Mouse (Mus musculus) limb, embryonic 14.5 days (tissue): Measurements from ENCODE around the gene Gm10134. TPM values are rescaled to one million over a fixed set of nuclear protein-coding genes. Genes with fewer than 3 reads are reported as not detected.
A peak's percentile ranks its signal among the peaks of the same experiment; 100 is the strongest.
"Not testable (repeated sequence)": the region's sequence is repeated elsewhere in the genome, so short reads cannot be mapped to it uniquely, and the experiment has no call there.

Source experiments
- ATAC-seq: fragments of 200-750 bp; cut with Nextera tagmentation; 2 replicates; pipeline ENCODE4 v1.8.0; 2017; ENCODE audit warnings: low read depth, moderate number of reproducible peaks, moderate TSS enrichment; ENCODE audit not compliant: low FRiP score
- DNase-seq: peaks from one replicate; pipeline ENCODE4 v3.0.0-alpha.2; 2015; ENCODE audit warnings: low spot score
- H3K27ac ChIP-seq: fragments of 300-500 bp; sonication (generic); replicated peaks from 2 replicates; pipeline ENCODE4 v1.5.1; 2014; ENCODE audit warnings: low read depth, mild to moderate bottlenecking, low read length, moderate library complexity, mixed read lengths
- H3K27me3 ChIP-seq: fragments of 300-500 bp; sonication (generic); 2 replicates; pipeline ENCODE4 v1.6.1; 2014; ENCODE audit warnings: low read length, mixed read lengths; ENCODE audit not compliant: control insufficient read depth, insufficient read depth
- H3K36me3 ChIP-seq: fragments of 300-500 bp; sonication (generic); 2 replicates; pipeline ENCODE4 v1.6.1; 2014; ENCODE audit warnings: mild to moderate bottlenecking, low read length, moderate library complexity, mixed read lengths; ENCODE audit not compliant: control insufficient read depth, insufficient read depth
- H3K4me1 ChIP-seq: fragments of 300-500 bp; sonication (generic); 2 replicates; pipeline ENCODE4 v1.6.1; 2014; ENCODE audit warnings: antibody characterized with exemption, low read length, mixed read lengths; ENCODE audit not compliant: control insufficient read depth, insufficient read depth
- H3K4me2 ChIP-seq: fragments of 300-500 bp; sonication (generic); replicated peaks from 2 replicates; pipeline ENCODE4 v1.6.1; 2014; ENCODE audit warnings: low read depth, mild to moderate bottlenecking, low read length, moderate library complexity; ENCODE audit not compliant: severe bottlenecking
- H3K4me3 ChIP-seq: fragments of 300-500 bp; sonication (generic); replicated peaks from 2 replicates; pipeline ENCODE4 v1.5.1; 2014; ENCODE audit warnings: low read length
- H3K9ac ChIP-seq: fragments of 300-500 bp; sonication (generic); 2 replicates; pipeline ENCODE4 v1.6.1; 2014; ENCODE audit warnings: mild to moderate bottlenecking, low read depth, low read length, moderate library complexity; ENCODE audit not compliant: severe bottlenecking
- H3K9me3 ChIP-seq: fragments of 300-500 bp; sonication (generic); 2 replicates; pipeline ENCODE4 v1.6.1; 2016; ENCODE audit warnings: low read length; ENCODE audit not compliant: control insufficient read depth
- POLR2A ChIP-seq: fragments of 200-500 bp; IDR thresholded peaks from 2 replicates; pipeline ENCODE4 v1.8.0; 2012; ENCODE audit warnings: inconsistent platforms, mild to moderate bottlenecking, moderate library complexity, borderline replicate concordance; ENCODE audit not compliant: insufficient read depth, insufficient read length; ENCODE audit errors: extremely low read depth
- WGBS: fragments of 180-500 bp; shearing (Covaris S2); extraction: QIAGEN DNeasy Blood & Tissue Kit; methylation state at CpG from one replicate; pipeline ENCODE4 v1.1.7; 2014; 5-methylcytosine and 5-hydroxymethylcytosine counted together
- polyA plus RNA-seq, 2 experiments: library from polyadenylated mRNA; depleted of rRNA in 1 of 2; stranded (reverse) in 1 of 2; unstranded in 1 of 2; fragments of >200 nt; fragmentation: Nextera tagmentation in 1 of 2; extraction: Ambion mirVana in 1 of 2; gene quantifications; 2 replicates each; pipeline versions ENCODE4 v1.2.1 to v1.2.3; 2012 to 2014

Gene Gm10134
- polyA plus RNA-seq, 2 experiments = 0.61 to 1.1 TPM

GRCm38 (mm10) chr2:28467860-28468485 lies 37.9 kb upstream of the Gm10134 start, which contains the start of gene Mrps2:
Gene Mrps2 (plus strand): TSS chr2:28468066.
- under 1% methylated on average over 40 of the region's 52 CpGs for WGBS
- peak; percentile 91 for ATAC-seq
- peak; percentile 80 for DNase-seq
- 0 out of 2 replicates have a peak, but pooled peaks have one; percentile 74 for TF ChIP-seq POLR2A
- no peaks in the 10 kb centered on the region for H3K27me3 ChIP-seq
- no peaks in the 10 kb centered on the region for H3K9me3 ChIP-seq
- peaks cover 9% of the 10 kb centered on the region for H3K4me1 ChIP-seq
- peak within 1 kb of the TSS; percentile 64 for H3K4me3 ChIP-seq
- H3K27ac ChIP-seq = no peak within 1 kb of the TSS
- peak within 1 kb of the TSS; percentile 76 for H3K4me2 ChIP-seq
- H3K36me3 ChIP-seq = peaks cover 35% of the 10 kb centered on the region
- H3K9ac ChIP-seq = peak within 1 kb of the TSS; percentile 80

- peak overlapping the region; percentile 76 for H3K4me2 ChIP-seq
- peak overlapping the region; percentile 64 for H3K4me3 ChIP-seq
- H3K27me3 ChIP-seq = no peaks in the 10 kb centered on the region
- DNase-seq (no peak), ATAC-seq (no peak)
- H3K9ac ChIP-seq = peak overlapping the region; percentile 80
- no peak for TF ChIP-seq POLR2A
- peaks cover 35% of the 10 kb centered on the region for H3K36me3 ChIP-seq
- 0 out of 2 replicates have a peak, but pooled peaks cover 4% of the 10 kb centered on the region for H3K9me3 ChIP-seq
- 57% methylated on average over 18 of the region's 18 CpGs for WGBS
- peaks cover 9% of the 10 kb centered on the region for H3K4me1 ChIP-seq
- no peak overlapping the region for H3K27ac ChIP-seq
These were observed 37.2 kb upstream of the Gm10134 start for GRCm38 (mm10) chr2:28468486-28469225.

GRCm38 (mm10) chr2:28469461-28469860 lies 36.4 kb upstream of the Gm10134 start:
- TF ChIP-seq POLR2A = no peak
- no peak overlapping the region for H3K4me3 ChIP-seq
- H3K27me3 ChIP-seq = no peaks in the 10 kb centered on the region
- peaks cover 35% of the 10 kb centered on the region for H3K36me3 ChIP-seq
- ATAC-seq (no peak), DNase-seq (no peak)
- 0 out of 2 replicates have a peak, but pooled peaks cover 4% of the 10 kb centered on the region for H3K9me3 ChIP-seq
- no peak overlapping the region; the same call in 1 of the 2 replicates for H3K4me2 ChIP-seq
- no peak overlapping the region for H3K9ac ChIP-seq
- peaks cover 9% of the 10 kb centered on the region for H3K4me1 ChIP-seq
- WGBS = 98% methylated on average over 14 of the region's 14 CpGs
- no peak overlapping the region for H3K27ac ChIP-seq

- Histone ChIP-seq H3K9me3 (0 out of 2 replicates have a peak, but pooled peaks cover 4% of the 10 kb centered on the region), H3K4me3 (no peak overlapping the region), H3K36me3 (peaks cover 35% of the 10 kb centered on the region), H3K27me3 (no peaks in the 10 kb centered on the region), H3K4me2 (no peak overlapping the region), H3K27ac (no peak overlapping the region), H3K4me1 (peaks cover 9% of the 10 kb centered on the region), H3K9ac (no peak overlapping the region)
- TF ChIP-seq POLR2A = no peak
- WGBS = 93% methylated on average over 2 of the region's 2 CpGs
- DNase-seq (no peak), ATAC-seq (no peak)
These were observed 35.3 kb upstream of the Gm10134 start for GRCm38 (mm10) chr2:28470591-28470990.

- H3K4me1 ChIP-seq, H3K9me3 ChIP-seq, H3K27me3 ChIP-seq, H3K4me2 ChIP-seq, H3K27ac ChIP-seq, DNase-seq, H3K4me3 ChIP-seq, ATAC-seq, H3K9ac ChIP-seq: not testable (repeated sequence)
- peaks cover 35% of the 10 kb centered on the region for H3K36me3 ChIP-seq
- 94% methylated on average over 8 of the region's 8 CpGs for WGBS
These were observed 33.9 kb upstream of the Gm10134 start for GRCm38 (mm10) chr2:28472011-28472410.

GRCm38 (mm10) chr2:28477993-28478392 lies 27.9 kb upstream of the Gm10134 start:
- ATAC-seq, H3K4me3 ChIP-seq, H3K9ac ChIP-seq, H3K27me3 ChIP-seq, H3K36me3 ChIP-seq, H3K27ac ChIP-seq, H3K9me3 ChIP-seq, H3K4me2 ChIP-seq, H3K4me1 ChIP-seq, DNase-seq: not testable (repeated sequence)
- 91% methylated on average over 5 of the region's 5 CpGs for WGBS
